Mouse (Mus musculus) heart, postnatal 10 days (tissue): ENCODE measurements around the gene Kcnh2. TPM values are rescaled to one million over a fixed set of nuclear protein-coding genes. Genes with fewer than 3 reads are reported as not detected.

ENCODE experiments used
- DNase-seq, 2 experiments: peaks; one replicate each; pipeline ENCODE4 v3.0.0; 2021
- intact Hi-C: fragments of 180-260 bp; cut with DNase I; formaldehyde crosslinking; loops from one replicate; pipeline ENCODE4 v1.15.1; 2025
- total RNA-seq, 2 experiments: library from RNA; stranded (reverse); gene quantifications; 2 replicates each; pipeline ENCODE4 v1.2.3; 2021

Gene Kcnh2
- total RNA-seq, 2 experiments from 2014 or later = 90.5 to 93.9 TPM

GRCm38 (mm10) chr5:24348546-24348945 lies 2.9 kb downstream of the Kcnh2 start:
- intact Hi-C loops = no loop called here
- DNase-seq = peak; percentile 71 to 72

- intact Hi-C loops = no loop called here
- peak; percentile 76 to 78 for DNase-seq
Measured at GRCm38 (mm10) chr5:24348128-24348527, 3.3 kb downstream of the Kcnh2 start.

- intact Hi-C loops = no loop called here
- DNase-seq = no peak
Measured at GRCm38 (mm10) chr5:24347186-24347875, 4.1 kb downstream of the Kcnh2 start.

- no peak for DNase-seq
- intact Hi-C loops = no loop called here
Measured at GRCm38 (mm10) chr5:24346313-24346712, 5.1 kb downstream of the Kcnh2 start.

- DNase-seq = peak in 1 of 2 experiments; percentile 75
Measured at GRCm38 (mm10) chr5:24344477-24345051, 6.8 kb downstream of the Kcnh2 start.

GRCm38 (mm10) chr5:24343977-24344436 lies 7.4 kb downstream of the Kcnh2 start:
- DNase-seq = peak in 1 of 2 experiments; percentile 38
- intact Hi-C loops = no loop called here

More at GRCm38 (mm10) chr5:24344477-24345051, 6.8 kb downstream of the Kcnh2 start:
- intact Hi-C loops = no loop called here

GRCm38 (mm10) chr5:24343379-24343778 lies 8.0 kb downstream of the Kcnh2 start:
- DNase-seq = peak in 1 of 2 experiments; percentile 8
- intact Hi-C loops = no loop called here

- no peak for DNase-seq
- intact Hi-C loops = no loop called here
Measured at GRCm38 (mm10) chr5:24342966-24343365, 8.4 kb downstream of the Kcnh2 start.

- intact Hi-C loops = no loop called here
- peak in 1 of 2 experiments; percentile 57 for DNase-seq
Measured at GRCm38 (mm10) chr5:24342205-24342963, 9.0 kb downstream of the Kcnh2 start.

GRCm38 (mm10) chr5:24337821-24338220 lies 13.6 kb downstream of the Kcnh2 start:
- intact Hi-C loops = loop anchor here (2.0 kb wide), 1 partner anchor 55 kb away; the partner anchor contains the start of genes Abcb8 and Atg9b
- DNase-seq = no peak

GRCm38 (mm10) chr5:24337366-24337765 lies 14.0 kb downstream of the Kcnh2 start:
- intact Hi-C loops = loop anchor here (2.0 kb wide), 1 partner anchor 55 kb away; the partner anchor contains the start of genes Abcb8 and Atg9b

GRCm38 (mm10) chr5:24335888-24336511 lies 15.4 kb downstream of the Kcnh2 start:
- DNase-seq = peak; percentile 81 to 82
- intact Hi-C loops = loop anchor here (1.0 to 2.0 kb wide), 3 partner anchors 24 to 69 kb away; partner anchors contain the start of genes Abcb8 and Atg9b

More at GRCm38 (mm10) chr5:24337366-24337765, 14.0 kb downstream of the Kcnh2 start:
- peak; percentile 86 to 90 for DNase-seq

- peak in 1 of 2 experiments; percentile 14 for DNase-seq
- intact Hi-C loops = loop anchor here (2.0 kb wide), 1 partner anchor 68 kb away; no protein-coding TSS in a partner anchor
Measured at GRCm38 (mm10) chr5:24334749-24335148, 16.7 kb downstream of the Kcnh2 start.

GRCm38 (mm10) chr5:24332401-24332800 lies 19.0 kb downstream of the Kcnh2 start:
- no peak for DNase-seq
- intact Hi-C loops = no loop called here

GRCm38 (mm10) chr5:24329965-24330298 lies 21.5 kb downstream of the Kcnh2 start:
- DNase-seq = no peak
- intact Hi-C loops = no loop called here

- intact Hi-C loops = no loop called here
- DNase-seq = peak; percentile 91 to 92
Measured at GRCm38 (mm10) chr5:24329212-24329964, 22.0 kb downstream of the Kcnh2 start.

- intact Hi-C loops = no loop called here
- DNase-seq = peak in 1 of 2 experiments; percentile 52
Measured at GRCm38 (mm10) chr5:24328813-24329211, 22.6 kb downstream of the Kcnh2 start.

GRCm38 (mm10) chr5:24326842-24327417 lies 24.5 kb downstream of the Kcnh2 start:
- intact Hi-C loops = no loop called here
- peak; percentile 76 to 83 for DNase-seq

GRCm38 (mm10) chr5:24326166-24326841 lies 25.1 kb downstream of the Kcnh2 start:
- DNase-seq = no peak
- intact Hi-C loops = no loop called here
